Mouse (Mus musculus) stomach, postnatal 0 days (tissue): ENCODE data around the gene Qtrt2.

ENCODE experiments used
- CTCF ChIP-seq: IDR thresholded peaks from 2 replicates; pipeline ENCODE4 v1.5.1; 2016; ENCODE audit warnings: antibody characterized with exemption, low read depth, mild to moderate bottlenecking, moderate library complexity
- EP300 ChIP-seq: optimal IDR thresholded peaks from 2 replicates; pipeline ENCODE3; 2016; ENCODE audit warnings: antibody characterized with exemption

GRCm38 (mm10) chr16:43935367-43935766, 8.8 kb upstream of the Qtrt2 start:
- TF ChIP-seq CTCF (no peak), EP300 (no peak)
